Mouse (Mus musculus): Measurements from ENCODE around the gene Yipf1.

DNA sequence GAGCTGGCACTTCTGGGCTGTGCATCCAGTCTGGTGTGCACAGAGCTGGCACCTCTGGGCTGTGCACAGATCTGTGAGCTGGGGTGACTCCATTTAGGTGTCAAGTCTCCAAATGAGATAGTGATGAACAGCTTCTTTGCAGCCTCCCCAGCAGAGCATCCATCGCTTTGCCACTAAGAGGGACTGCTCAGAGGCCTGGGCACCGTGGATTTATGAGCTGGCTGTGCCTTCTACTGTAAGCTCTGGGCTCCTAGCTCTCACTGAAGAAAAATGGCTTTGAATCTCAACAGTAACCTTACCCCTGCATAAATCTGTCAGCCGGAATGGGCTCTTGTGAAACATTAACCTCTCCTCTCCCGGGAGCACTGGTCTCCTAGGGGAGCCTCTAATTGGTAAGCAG, 40.4 kb downstream of the Yipf1 start:
- TF ChIP-seq MAX (IDR thresholded peaks at IDR 0.05; ENCODE audit: low read depth) (no peak), POLR2AphosphoS2 (IDR thresholded peaks at IDR 0.05; ENCODE audit: insufficient read length, low read depth) (no peak), MYOD1 (IDR thresholded peaks at IDR 0.05; ENCODE audit: control insufficient read depth in 1 of 3, insufficient read length in 2 of 3, low read depth in 2 of 3) (no peak)
